Mouse (Mus musculus) stomach, embryonic 15.5 days (tissue): ENCODE measurements around the gene Cramp1l. TPM values are rescaled to one million over a fixed set of nuclear protein-coding genes. Genes with fewer than 3 reads are reported as not detected.

Experiments used
- ATAC-seq: fragments of 200-750 bp; cut with Nextera tagmentation; 2 replicates; pipeline ENCODE4 v1.8.0; 2017; ENCODE audit warnings: low read depth, moderate number of reproducible peaks, moderate TSS enrichment; ENCODE audit not compliant: insufficient read depth, low FRiP score
- H3K27ac ChIP-seq: fragments of 300-500 bp; sonication (generic); 2 replicates; pipeline ENCODE4 v1.5.1; 2015; ENCODE audit warnings: mild to moderate bottlenecking, inconsistent platforms
- H3K27me3 ChIP-seq: fragments of 300-500 bp; sonication (generic); replicated peaks from 2 replicates; pipeline ENCODE4 v1.6.1; 2015; ENCODE audit warnings: inconsistent platforms
- H3K36me3 ChIP-seq: fragments of 300-500 bp; sonication (generic); 2 replicates; pipeline ENCODE4 v1.6.1; 2015; ENCODE audit warnings: inconsistent platforms
- H3K4me1 ChIP-seq: fragments of 300-500 bp; sonication (generic); 2 replicates; pipeline ENCODE4 v1.6.1; 2015; ENCODE audit warnings: inconsistent platforms
- H3K4me2 ChIP-seq: fragments of 300-500 bp; sonication (generic); 2 replicates; pipeline ENCODE4 v1.6.1; 2015; ENCODE audit warnings: mild to moderate bottlenecking, inconsistent platforms
- H3K4me3 ChIP-seq: fragments of 300-500 bp; sonication (generic); replicated peaks from 2 replicates; pipeline ENCODE4 v1.5.1; 2015; ENCODE audit warnings: inconsistent platforms
- H3K9ac ChIP-seq: fragments of 300-500 bp; sonication (generic); 2 replicates; pipeline ENCODE4 v1.6.1; 2015; ENCODE audit warnings: inconsistent platforms
- H3K9me3 ChIP-seq: fragments of 300-500 bp; sonication (generic); 2 replicates; pipeline ENCODE4 v1.6.1; 2016; ENCODE audit warnings: inconsistent platforms
- WGBS: fragments of 180-500 bp; shearing (Covaris S2); methylation state at CpG from one replicate; pipeline ENCODE4 v1.1.7; 2015; 5-methylcytosine and 5-hydroxymethylcytosine counted together
- polyA plus RNA-seq: library from polyadenylated mRNA; unstranded; fragments of >200 nt; fragmentation: Nextera tagmentation; extraction: Ambion mirVana; gene quantifications from 2 replicates; pipeline ENCODE4 v1.2.1, GENCODE M21; 2015

Cramp1l gene
- polyA plus RNA-seq, 1 experiment from 2014 or later: 7.6 TPM

DNA sequence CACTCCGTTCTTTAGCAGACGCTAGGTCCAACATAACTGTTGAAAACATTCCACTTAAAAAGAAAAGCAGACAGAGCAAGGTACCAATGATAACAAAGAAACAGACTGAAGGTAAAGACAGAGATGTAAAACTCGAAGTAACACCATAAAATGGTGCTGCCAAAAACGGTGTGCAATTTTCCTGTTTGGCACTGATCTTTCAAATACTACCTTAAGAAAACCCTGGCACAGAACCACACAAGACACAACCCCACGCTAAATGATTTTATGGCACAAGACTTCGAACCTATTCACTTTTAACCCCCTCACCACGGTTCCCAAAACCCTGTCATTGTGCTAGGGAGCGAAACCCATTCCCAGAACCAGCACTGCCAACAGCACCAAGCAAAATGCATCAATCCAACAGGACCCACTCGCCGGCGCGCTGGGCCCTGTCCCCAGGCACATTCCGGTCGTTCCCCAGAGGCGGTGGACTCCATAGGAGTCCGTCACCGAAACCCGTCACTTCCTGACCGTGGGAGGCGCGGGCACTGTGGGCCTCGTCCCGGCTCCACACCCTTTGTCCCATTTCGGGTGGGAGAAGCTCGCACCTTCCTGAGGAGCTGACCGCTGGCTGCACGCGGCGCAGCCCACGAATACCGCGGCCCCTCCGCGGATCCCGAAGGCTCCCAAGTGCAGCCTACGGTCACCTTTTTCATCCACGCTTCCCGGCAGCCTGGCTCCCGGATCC, 582 bp downstream of the Cramp1l start:
- no peak for ATAC-seq
- H3K4me1 ChIP-seq: peaks cover 15% of the 10 kb centered on the region
- H3K4me2 ChIP-seq: peak overlapping the region; percentile 83
- WGBS: under 1% methylated on average over 39 of the region's 39 CpGs
- H3K9me3 ChIP-seq: no peaks in the 10 kb centered on the region
- H3K36me3 ChIP-seq: peaks cover 11% of the 10 kb centered on the region
- H3K27me3 ChIP-seq: no peaks in the 10 kb centered on the region
- H3K9ac ChIP-seq: peak overlapping the region; percentile 88
- H3K4me3 ChIP-seq: peak overlapping the region; percentile 97
- H3K27ac ChIP-seq: peak overlapping the region; percentile 85

GRCm38 (mm10) chr17:25013606-25014501, 1.7 kb downstream of the Cramp1l start:
- Histone ChIP-seq H3K4me2 (peak overlapping the region; percentile 83), H3K9ac (peak overlapping the region; percentile 88), H3K4me3 (peak overlapping the region; percentile 97), H3K27me3 (no peaks in the 10 kb centered on the region), H3K36me3 (peaks cover 15% of the 10 kb centered on the region), H3K27ac (peak overlapping the region; percentile 70), H3K9me3 (no peaks in the 10 kb centered on the region), H3K4me1 (peaks cover 15% of the 10 kb centered on the region)
- WGBS: under 1% methylated on average over 74 of the region's 81 CpGs
- ATAC-seq: no peak

DNA sequence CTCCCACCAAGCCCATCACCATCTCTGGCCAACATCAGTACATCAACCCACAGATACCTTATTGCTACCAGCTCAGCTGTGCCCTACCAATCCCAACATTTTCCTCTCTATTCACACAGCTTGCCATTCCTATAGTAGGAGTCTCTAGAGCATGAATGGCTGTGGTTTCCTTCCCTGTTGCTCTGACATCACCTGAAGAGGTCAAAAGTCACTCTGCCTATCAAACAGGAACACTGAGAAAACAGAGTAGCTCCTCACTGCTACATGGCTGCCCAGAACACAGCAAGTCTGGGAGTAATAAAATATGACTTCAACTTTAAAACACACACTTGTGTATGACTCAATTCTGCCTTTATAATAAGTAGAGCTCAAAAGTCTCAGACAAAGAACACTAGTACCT, 8.1 kb downstream of the Cramp1l start:
- Histone ChIP-seq H3K27ac (no peak overlapping the region), H3K9ac (no peak overlapping the region), H3K4me2 (no peak overlapping the region), H3K27me3 (no peaks in the 10 kb centered on the region), H3K36me3 (peaks cover 29% of the 10 kb centered on the region), H3K4me3 (no peak overlapping the region), H3K9me3 (no peaks in the 10 kb centered on the region), H3K4me1 (peaks cover 5% of the 10 kb centered on the region; the same call in 1 of the 2 replicates)
- ATAC-seq: no peak

DNA sequence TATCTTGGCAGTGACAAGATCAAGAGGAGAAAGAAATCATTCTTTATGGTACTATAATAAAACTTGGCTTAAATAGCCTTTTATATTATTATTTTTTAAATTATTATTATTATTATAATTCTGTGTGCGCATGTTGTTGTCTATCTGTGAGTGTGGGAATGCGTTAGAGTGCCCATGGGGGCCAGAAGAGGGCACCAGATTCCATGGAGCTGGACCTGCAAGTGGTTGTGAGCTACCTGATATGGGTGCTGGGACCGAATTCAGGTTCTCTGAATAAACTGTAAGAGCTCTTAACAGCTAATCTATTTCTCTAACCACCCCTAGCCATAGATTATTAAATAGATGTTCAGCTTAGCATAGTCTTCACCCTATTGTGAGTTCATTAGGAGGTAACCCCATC, 10.5 kb downstream of the Cramp1l start:
- Histone ChIP-seq H3K4me1 (no peaks in the 10 kb centered on the region), H3K27ac (no peak overlapping the region), H3K36me3 (peaks cover 21% of the 10 kb centered on the region), H3K9ac (no peak overlapping the region), H3K4me3 (no peak overlapping the region), H3K4me2 (no peak overlapping the region), H3K9me3 (no peaks in the 10 kb centered on the region), H3K27me3 (no peaks in the 10 kb centered on the region)
- WGBS: 95% methylated on average over 3 of the region's 3 CpGs
- no peak for ATAC-seq

- Histone ChIP-seq H3K27ac (no peak overlapping the region), H3K4me3 (no peak overlapping the region), H3K9me3 (no peaks in the 10 kb centered on the region), H3K27me3 (no peaks in the 10 kb centered on the region), H3K4me2 (no peak overlapping the region), H3K4me1 (no peaks in the 10 kb centered on the region), H3K9ac (no peak overlapping the region), H3K36me3 (peaks cover 63% of the 10 kb centered on the region)
- 89% methylated on average over 6 of the region's 6 CpGs for WGBS
- ATAC-seq: no peak
Measured at GRCm38 (mm10) chr17:24994721-24995120, 20.9 kb downstream of the Cramp1l start.

- H3K36me3 ChIP-seq: peaks cover 70% of the 10 kb centered on the region
- H3K4me1 ChIP-seq: no peaks in the 10 kb centered on the region
- H3K27ac ChIP-seq: no peak overlapping the region
- no peaks in the 10 kb centered on the region for H3K9me3 ChIP-seq
- ATAC-seq: no peak
- WGBS: 89% methylated on average over 6 of the region's 6 CpGs
- no peak overlapping the region for H3K4me3 ChIP-seq
- H3K9ac ChIP-seq: no peak overlapping the region
- no peaks in the 10 kb centered on the region for H3K27me3 ChIP-seq
- no peak overlapping the region for H3K4me2 ChIP-seq
Measured at GRCm38 (mm10) chr17:24987221-24987620, 28.4 kb downstream of the Cramp1l start.

DNA sequence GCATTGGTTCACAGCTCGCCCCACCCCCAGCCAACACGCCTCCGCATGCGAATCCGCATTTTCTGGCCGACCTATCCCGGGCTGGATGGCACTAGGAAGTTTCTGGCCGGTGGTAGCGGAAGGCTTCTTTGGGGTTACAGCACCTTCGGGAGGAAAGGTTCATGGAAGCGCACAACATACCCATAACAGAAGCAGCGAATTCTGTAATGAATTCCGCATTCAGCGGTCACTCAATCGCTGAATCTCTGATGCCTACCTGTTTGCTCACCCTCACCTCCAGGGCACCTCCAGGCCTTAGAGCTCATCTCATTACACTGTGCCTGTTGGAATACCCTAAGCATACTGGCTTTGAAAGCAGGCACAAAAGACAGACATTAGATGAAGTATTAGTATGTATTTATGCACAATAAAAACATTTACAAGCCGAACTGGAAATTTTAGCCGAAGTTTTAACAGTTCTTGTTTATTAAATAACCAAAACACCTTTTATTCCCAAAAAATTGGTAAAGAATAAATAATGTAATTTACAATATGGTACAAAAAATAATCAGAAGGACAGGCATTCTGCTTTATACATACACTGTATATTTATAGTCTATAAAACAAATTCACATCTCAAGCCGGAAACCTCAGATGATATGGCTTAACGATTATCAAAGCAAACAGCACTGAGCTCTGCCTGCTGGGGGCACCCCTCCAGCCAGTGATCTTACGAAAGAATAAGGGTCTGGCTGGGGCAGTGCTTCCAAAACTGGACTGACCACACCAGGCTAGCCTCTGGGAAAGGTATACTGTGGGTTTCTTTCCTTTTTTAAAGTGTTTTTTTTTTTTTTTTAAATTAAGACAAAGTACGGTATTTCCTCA, 54.5 kb downstream of the Cramp1l start:
- Histone ChIP-seq H3K27me3 (no peaks in the 10 kb centered on the region), H3K4me3 (peak overlapping the region; percentile 78), H3K27ac (peak overlapping the region; percentile 32; the same call in 1 of the 2 replicates), H3K4me2 (peak overlapping the region; percentile 64), H3K9ac (no peak overlapping the region), H3K36me3 (peaks cover 32% of the 10 kb centered on the region), H3K4me1 (0 out of 2 replicates have a peak, but pooled peaks cover 5% of the 10 kb centered on the region), H3K9me3 (no peaks in the 10 kb centered on the region)
- WGBS: 13% methylated on average over 21 of the region's 21 CpGs
- peak; percentile 28 for ATAC-seq

DNA sequence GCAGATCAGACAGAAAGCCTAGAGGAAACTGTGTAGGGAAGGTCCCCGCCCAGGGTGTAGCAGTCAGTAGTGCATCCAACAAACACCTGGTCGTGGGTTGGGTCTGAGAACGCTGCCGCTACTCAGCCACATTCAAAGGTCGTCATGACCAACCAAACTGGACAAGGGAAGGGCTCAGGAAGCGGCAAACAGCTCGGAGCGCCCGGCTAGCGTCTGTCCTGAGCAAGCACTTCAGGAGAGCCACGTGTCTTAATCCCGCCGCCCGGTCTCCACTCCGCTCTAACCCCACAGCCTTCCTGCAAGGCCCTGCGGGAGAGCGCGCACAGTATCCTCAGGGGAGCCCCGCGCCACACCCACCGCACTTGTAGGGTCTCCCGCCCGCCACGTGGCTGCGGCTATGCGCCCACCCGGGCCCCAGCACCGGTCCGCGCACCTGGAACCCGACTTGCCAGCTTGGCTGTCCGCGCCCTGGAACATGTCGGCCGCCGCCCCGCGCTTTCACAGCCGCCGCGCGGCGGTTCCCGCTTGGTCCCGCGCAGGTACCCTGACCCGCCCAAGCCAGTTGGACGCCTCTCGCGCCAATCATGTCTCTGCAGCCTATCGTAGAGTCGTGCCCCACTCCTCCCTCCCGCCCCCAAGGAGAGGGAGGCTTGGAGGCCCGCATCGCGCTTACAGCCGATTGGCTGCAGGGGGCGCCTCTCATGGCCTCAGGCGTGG, 55.3 kb downstream of the Cramp1l start, which contains the start of gene Jpt2:
Jpt2 (minus strand) TSS at position 555 of the 717 bp plus-strand sequence.
- Histone ChIP-seq H3K4me1 (0 out of 2 replicates have a peak, but pooled peaks cover 5% of the 10 kb centered on the region), H3K9ac (peak within 1 kb of the TSS; percentile 80), H3K27me3 (no peaks in the 10 kb centered on the region), H3K27ac (peak within 1 kb of the TSS; percentile 87), H3K36me3 (peaks cover 31% of the 10 kb centered on the region), H3K4me2 (peak within 1 kb of the TSS; percentile 64), H3K4me3 (peak within 1 kb of the TSS; percentile 78), H3K9me3 (no peaks in the 10 kb centered on the region)
- ATAC-seq: peak; percentile 100
- under 1% methylated on average over 59 of the region's 59 CpGs for WGBS

DNA sequence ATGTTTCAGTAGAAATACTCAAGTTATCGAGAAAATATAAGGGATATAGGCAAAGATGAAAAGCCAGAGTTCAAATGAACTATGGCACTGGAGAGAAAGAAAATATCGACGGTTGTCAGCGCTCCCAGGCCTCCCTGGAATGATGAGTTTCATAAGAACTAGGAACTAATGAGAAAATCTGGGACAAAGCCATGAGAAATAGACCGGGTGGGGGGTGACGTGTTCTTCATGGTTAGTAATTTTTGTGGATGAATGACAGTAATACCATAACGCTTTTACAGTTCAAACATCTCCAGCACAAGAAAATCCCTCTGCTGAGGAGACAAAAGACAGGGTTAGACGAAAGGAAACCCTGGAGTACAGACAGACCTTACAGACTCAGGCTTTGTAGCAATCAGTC, 56.2 kb downstream of the Cramp1l start:
- Histone ChIP-seq H3K9me3 (no peaks in the 10 kb centered on the region), H3K9ac (peak overlapping the region; percentile 80; the same call in 1 of the 2 replicates), H3K4me2 (peak overlapping the region; percentile 64), H3K4me1 (0 out of 2 replicates have a peak, but pooled peaks cover 5% of the 10 kb centered on the region), H3K27ac (peak overlapping the region; percentile 87; the same call in 1 of the 2 replicates), H3K27me3 (no peaks in the 10 kb centered on the region), H3K4me3 (peak overlapping the region; percentile 78), H3K36me3 (peaks cover 28% of the 10 kb centered on the region)
- WGBS: 35% methylated on average over 8 of the region's 8 CpGs
- ATAC-seq: no peak

- H3K9ac ChIP-seq: no peak overlapping the region
- H3K27me3 ChIP-seq: no peaks in the 10 kb centered on the region
- H3K9me3 ChIP-seq: no peaks in the 10 kb centered on the region
- no peak for ATAC-seq
- no peak overlapping the region for H3K4me3 ChIP-seq
- no peak overlapping the region for H3K4me2 ChIP-seq
- H3K27ac ChIP-seq: no peak overlapping the region
- WGBS: 78% methylated on average over 2 of the region's 2 CpGs
- peaks cover 33% of the 10 kb centered on the region for H3K36me3 ChIP-seq
- 0 out of 2 replicates have a peak, but pooled peaks cover 4% of the 10 kb centered on the region for H3K4me1 ChIP-seq
Measured at GRCm38 (mm10) chr17:24953291-24953690, 62.3 kb downstream of the Cramp1l start.

- Histone ChIP-seq H3K4me2 (no peak overlapping the region), H3K9ac (no peak overlapping the region), H3K9me3 (no peaks in the 10 kb centered on the region), H3K4me3 (no peak overlapping the region), H3K4me1 (0 out of 2 replicates have a peak, but pooled peaks cover 4% of the 10 kb centered on the region), H3K27me3 (no peaks in the 10 kb centered on the region), H3K27ac (no peak overlapping the region), H3K36me3 (peaks cover 45% of the 10 kb centered on the region)
- no peak for ATAC-seq
- WGBS: 81% methylated on average over 2 of the region's 2 CpGs
Measured at GRCm38 (mm10) chr17:24950671-24951070, 64.9 kb downstream of the Cramp1l start.
